Mouse (Mus musculus) right cerebral cortex, postnatal 25 days (tissue): ENCODE measurements around the gene Atp5c1.

Source experiments
- DNase-seq: peaks from one replicate; pipeline ENCODE4 v3.0.0; 2022

Gene Atp5c1

DNA sequence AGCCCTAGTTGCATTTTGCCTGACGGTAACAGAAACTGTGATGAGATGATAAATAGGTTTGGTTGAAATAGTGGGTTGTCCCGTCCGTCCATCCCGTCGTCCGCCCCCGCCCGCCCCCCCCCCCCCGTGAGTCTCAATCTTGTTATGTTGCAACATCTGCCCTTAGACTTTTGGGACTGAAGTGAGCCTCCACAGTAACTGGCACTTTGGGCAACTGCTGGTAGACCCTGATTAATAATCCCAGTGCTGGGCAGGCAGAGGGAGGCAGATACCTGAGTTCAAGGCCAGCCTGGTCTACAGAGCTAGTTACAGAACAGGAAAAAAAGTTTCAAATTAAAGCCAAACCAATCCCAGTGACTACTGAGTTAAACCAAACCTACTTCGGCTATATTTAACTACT lies 30.9 kb downstream of the Atp5c1 start:
- no peak for DNase-seq

DNA sequence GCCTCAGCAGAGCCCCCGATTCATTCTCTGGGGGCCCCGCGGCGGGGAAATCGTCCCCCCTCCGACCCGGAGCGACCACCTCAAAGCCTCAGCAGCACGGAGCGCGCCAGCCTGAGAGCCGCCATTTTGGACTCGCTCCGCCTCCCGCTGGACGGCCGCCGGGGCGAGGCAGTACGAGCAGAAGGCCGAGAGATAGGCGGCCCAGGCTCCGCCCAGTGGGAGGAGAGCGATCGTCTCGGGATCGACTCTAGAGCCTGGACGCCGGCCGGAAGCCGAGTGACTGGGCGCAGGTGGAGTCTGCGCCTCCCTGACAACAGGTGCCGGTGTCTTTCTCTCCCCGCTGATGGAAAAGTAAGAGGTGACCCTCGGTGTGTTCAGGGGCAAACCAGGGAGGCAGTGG lies 31.8 kb downstream of the Atp5c1 start, which contains the start of gene Taf3:
Gene Taf3, minus strand, starts transcription at position 136 of the 400 bp plus-strand sequence.
- DNase-seq, result peak; percentile 92

DNA sequence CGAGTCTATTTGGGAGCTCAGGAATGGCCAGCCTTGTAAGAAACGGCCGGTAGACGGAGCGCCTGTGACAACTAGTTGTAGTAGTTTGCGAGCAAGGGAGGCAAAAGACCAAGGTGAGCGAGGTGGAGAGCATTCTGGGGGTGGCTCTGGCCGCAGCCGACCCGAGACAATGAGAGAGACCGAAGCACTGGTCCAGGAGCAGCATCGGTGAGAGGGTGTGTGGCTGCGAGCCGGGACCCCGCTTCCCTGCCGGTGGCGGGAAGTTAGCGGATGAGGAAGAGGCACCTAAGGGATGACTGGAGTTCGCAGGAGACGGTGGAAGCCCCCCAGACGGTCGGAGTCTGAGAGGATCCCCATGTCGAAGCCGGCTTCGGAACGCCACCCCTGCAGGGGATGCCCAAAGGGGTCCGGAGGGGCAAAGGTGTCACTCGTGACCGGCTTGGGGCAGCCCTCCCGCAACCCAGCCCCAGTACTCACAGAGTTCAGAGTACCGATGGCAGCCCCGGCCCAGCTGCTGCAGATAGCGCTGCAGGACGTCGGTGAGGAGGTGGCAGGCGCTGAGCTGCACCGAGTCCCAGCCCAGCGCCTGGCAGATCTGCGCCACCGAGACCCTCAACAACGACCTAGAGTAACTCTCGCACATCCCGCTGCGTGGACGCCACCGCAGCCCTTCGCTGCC lies 32.4 kb downstream of the Atp5c1 start:
- peak; percentile 30 for DNase-seq

DNA sequence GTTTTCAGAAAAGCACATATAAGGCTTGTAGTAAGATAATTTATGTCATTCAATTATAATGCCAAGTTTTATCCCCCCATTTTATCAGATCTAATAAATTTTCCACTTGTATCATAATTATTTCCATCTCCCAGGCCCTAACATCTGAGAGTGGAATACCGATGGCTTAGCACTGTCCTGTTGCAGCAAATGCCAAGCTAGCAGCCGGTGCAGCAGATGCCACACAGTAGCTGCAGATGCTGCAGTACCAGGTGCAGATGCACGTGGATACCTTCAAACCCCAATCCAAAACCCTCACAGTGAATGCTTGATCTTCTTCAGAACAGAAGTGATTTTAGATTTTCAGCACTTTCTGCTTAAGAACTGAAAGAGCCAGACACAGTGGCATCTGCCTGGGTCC lies 45.3 kb downstream of the Atp5c1 start:
- DNase-seq, result no peak

DNA sequence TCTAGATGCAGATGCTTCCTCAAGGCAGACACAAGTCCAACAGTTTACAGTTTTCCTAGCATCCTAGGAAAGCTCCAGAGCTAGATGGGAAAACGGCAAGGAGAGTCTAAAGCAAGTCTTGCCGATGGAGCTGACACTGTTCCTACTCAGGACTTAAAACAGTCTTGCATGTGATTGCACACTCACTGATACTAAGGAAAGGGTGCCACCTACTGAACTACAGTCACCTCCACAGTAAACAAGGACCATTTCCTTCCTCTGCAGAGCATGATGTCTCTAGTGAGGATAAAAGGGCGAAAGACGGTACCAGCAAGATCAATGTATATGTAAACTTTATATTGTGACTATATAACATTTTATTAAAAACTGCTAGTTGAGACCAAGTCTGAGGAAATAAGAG lies 46.6 kb downstream of the Atp5c1 start:
- DNase-seq, result no peak

DNA sequence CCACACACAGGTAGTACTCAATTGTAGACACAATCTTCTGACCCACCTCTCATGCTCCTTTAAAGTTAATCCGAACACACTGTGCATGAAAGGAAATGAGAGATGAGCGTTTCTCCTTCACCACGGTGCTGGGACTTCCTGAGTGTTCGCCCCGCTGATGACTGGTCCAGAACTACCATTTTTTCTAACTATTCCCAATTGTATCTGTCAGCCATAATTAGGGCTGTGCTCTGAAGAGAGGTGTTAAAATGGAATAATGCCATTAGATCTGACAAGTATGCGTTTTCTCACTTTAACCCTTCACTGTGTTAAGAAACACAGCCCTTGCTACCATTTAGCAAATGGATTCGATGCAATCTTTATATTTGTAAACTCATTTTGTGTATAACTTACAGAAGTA lies 50.6 kb downstream of the Atp5c1 start:
- DNase-seq, result no peak

DNA sequence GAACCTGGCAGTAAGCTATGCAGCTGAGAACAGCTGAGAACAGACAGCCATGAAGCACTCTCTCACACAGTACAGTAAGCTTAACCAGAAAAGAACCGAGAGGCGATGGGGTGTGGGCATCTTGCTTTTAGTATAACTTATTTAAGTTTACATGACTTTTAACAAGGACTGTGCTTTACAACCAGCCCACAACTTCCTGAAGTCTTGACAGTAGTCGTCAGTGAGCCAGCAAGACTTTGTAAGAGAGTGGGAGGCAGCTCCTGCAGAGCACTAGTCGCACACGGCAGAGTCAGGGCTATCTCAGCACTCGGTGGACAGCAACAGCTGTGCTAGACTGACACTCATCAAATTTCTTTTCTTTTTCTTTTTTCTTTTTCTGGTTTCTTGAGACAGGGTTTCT lies 56.0 kb downstream of the Atp5c1 start:
- DNase-seq, result no peak

DNA sequence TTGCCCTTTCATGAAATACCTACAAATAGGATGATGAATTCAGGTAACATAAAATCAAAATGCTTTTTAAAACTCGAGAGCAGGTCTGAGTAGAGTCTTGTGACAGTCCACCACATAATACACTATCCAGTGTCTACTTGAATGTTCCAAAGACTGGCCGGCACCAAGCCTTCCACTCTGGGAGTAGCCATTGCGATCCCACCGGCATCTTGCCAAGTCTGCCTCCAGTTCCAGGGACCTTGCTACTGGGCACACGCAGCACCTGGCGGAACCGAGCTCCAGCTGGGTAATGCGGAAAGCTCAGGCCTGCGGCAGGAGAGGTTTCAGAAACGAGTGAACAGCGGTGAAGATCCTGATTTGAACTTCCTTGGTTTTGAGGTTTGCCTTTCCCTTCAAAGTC lies 59.0 kb downstream of the Atp5c1 start:
- DNase-seq, result no peak

DNA sequence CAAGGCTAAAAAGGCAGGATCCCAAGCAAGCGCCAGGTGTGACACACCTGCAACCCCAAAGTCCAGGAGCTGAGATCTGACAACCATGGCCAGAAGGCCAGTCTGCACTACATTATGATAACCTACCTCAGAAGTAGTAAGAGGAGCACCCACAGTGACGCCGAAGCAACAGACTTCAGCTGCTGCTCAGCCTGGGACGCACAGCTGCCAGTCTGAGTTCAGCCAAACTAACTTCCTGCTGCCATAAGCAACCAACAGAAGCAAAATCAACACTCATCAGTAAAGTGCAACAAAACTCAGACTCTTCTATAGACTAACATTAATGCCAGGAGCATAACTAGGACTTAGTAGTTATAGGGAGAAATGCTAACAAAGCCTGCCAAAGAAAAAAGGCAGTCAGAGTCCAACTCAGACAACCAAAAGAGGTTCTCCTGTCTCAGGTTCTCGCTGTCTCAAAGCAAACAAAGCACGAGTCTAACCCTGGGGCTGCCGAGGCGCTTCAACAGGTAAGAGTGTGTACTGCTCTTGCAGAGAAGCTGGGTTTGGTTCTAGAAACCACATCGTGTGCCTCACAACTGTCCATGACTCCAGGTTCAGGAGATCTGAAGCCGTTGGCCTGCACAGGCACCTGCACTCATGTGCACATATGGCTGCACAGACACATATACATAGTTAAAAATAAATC lies 65.2 kb downstream of the Atp5c1 start:
- DNase-seq, result no peak

DNA sequence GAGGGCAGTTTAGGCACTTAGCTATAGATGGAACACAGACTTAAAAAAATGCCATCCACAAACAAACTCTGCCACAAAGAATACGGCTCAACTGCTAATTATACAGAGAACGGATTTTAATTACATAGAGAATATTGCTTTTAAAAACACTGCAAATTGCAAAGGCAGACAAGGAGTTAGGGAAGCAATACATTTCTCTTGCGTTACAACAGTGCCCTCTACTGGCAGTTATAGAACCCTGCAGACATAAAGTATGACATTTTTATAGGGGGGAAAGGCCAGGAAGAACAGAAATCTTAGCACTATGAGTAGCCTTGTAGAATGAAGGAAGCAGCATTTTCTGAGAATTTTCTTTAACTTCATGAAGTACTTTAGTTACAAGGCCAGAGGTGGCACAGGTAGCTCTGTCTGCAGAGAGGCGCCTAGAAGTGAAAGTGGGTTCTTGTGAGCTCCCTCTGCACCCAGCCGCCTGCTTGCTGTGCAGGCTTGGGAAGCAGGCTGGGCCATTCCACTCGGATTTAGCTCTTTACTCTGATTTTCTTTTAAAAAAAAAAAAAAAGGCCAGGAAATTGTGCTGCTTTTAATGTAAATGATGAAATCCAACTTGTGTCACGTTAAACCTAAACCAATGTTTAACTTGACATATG lies 69.9 kb downstream of the Atp5c1 start:
- DNase-seq, result no peak

DNA sequence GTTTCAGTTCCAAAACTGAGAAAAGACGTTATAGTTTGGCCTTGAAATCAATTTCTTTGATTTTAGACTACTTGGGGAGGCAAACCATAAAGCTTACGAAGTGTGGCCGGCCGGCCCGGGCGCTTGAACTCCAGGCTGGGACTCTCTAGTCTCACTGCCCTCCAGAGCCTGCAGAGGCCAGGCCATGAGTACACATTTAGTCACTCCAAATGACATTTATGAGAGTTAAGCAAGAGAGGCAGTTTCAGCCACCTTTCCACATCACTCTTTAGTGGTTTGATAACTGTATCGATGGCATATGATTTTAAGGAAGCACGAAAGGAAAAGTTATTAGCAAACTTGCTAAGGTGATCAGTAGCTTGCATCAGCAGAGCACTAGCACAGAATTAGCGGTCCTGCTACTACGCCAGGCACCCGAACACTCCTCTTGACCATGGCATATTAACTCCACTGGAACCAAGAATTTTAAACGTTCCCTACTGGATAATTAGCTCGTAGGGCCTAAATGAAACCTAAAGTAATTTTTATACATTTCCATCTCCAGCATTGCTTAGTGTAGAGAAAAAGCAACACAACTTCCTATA lies 70.5 kb downstream of the Atp5c1 start:
- no peak for DNase-seq

DNA sequence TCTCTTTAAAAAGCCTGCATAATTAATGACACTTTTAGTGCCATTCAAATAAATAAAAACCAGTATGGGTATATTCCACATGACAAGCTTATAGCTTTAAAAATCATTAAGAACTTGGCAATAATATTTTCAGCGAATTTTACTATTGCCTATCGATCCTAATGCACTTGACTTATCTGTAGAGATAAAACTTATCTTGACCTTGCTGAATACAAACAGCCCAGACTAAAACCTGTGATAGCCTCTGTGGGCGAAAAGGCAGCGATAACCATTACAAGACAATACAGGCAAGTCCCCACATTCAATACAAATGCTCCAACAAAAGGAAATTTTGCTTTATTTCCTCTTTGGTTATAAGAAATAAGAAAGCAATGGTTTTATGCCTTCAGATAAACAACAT lies 71.7 kb downstream of the Atp5c1 start:
- no peak for DNase-seq
